In the genomic region with DNA sequence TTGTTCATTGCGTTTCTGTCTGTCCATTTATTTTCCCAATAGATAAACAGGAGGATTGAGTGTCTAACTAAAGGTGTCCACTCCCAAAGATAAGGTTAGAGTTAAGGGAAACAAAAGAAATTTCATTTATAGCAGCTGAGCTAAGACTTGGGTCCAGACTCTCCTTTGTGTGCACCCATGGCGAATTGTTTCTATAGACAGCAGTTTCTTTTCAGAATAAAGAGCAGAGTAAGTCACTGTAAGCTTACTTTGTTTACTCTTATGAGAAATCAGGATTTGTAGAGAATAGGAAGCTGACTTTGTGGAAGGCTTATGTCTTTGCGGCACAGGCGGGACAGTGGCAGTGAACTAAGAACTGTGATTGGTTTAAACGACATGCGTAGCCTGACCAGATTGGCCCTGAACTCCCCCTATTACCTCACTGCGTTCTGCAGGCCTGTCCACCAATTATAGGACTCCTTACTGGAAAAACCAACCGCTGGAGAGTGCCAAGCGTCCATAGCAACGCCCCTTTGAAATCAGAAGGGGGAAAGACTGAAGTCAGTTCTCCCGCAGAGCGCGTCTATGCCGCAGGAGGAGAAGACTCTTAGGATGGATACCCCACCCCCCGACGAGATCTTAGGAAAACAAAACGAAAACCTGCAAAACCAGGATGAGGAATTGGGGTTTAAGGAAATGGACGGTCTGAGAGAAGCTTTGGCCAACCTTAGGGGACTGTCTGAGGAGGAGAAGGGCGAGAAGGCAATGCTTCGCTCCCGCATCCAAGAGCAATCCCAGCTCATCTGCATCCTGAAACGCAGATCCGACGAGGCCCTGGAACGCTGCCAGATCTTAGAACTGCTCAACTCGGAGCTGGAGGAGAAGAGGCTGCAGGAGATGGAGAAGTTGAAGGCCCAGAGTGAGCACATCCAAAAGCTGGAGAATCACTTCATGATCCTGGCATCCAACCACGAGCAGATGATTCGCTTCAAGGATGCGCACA, we compare ENCODE assay signal across 8 mouse cellular contexts. TPM values are rescaled to one million over a fixed set of nuclear protein-coding genes. Genes with fewer than 3 reads are reported as not detected.
DNase-seq lines count a peak whose midpoint lies in the region; TF ChIP-seq lines count a peak whose summit lies in the region.

TSS of gene Ccdc89 (plus strand) at position 558 of the 982 bp plus-strand sequence.

- H3K27ac ChIP-seq in cortical plate, adult 2 months (ENCODE audit: insufficient read depth, low read length): no peak within 1 kb of the TSS

- H3K4me3 ChIP-seq in cortical plate, adult 2 months (ENCODE audit: insufficient read depth, low read length): peak within 1 kb of the TSS; percentile 36

- peak; percentile 88 for DNase-seq in adrenal gland, adult 2 months
- DNase-seq in gastrocnemius, postnatal 10 days: peak; percentile 71
- peak; percentile 70 for DNase-seq in hindlimb bud, embryonic 11.5 days (ENCODE audit: extremely low spot score, low read depth, low spot score)
- peak; percentile 71 to 74 for DNase-seq in left cerebral cortex, adult 18-20 months (ENCODE audit: low spot score in 2 of 2)
- peak; percentile 92 for DNase-seq in lung, postnatal 36 days
- peak; percentile 87 for DNase-seq in retina, embryonic 14.5 days (ENCODE audit: low spot score)
- no peak for DNase-seq in thymus, postnatal 4 days

- TF ChIP-seq CTCF in cortical plate, adult 2 months (IDR thresholded peaks at IDR 0.05; ENCODE audit: extremely low read depth, insufficient read depth, low read length): no peak

- H3K4me1 ChIP-seq in cortical plate, adult 2 months (ENCODE audit: control insufficient read depth, insufficient read depth, low read length): no peaks in the 10 kb centered on the region

- TF ChIP-seq POLR2A in cortical plate, adult 2 months (IDR thresholded peaks at IDR 0.05; ENCODE audit: extremely low read depth, insufficient read depth, low read length): peak; percentile 33; the same call in 1 of the 2 replicates

RNA-seq across cellular contexts. Expression of gene Ccdc89, which starts in this region (rescaled TPM):
- under 1 TPM; 0.14 to 0.76 TPM for total RNA-seq in adrenal gland, adult 2 months (2021)
- polyA plus RNA-seq in adrenal gland, adult 2 months (2012; rRNA removed): 0.06 TPM in 1 of 2 replicates, not detected in the other
- polyA plus RNA-seq in cortical plate, adult 2 months (2012; rRNA removed): 0.81 and 0.93 TPM in 2 replicates
- total RNA-seq in gastrocnemius, postnatal 10 days (2021): under 1 TPM in 1 of 2 experiments, not detected in 1; 0.11 TPM
- total RNA-seq in left cerebral cortex, adult 18-20 months (2021): 1 to 10 TPM in 1 of 2 experiments, under 1 TPM in 1; 0.91 to 1.1 TPM

Comparison
In these comparisons a context has a peak if more than half of its experiments do, and no peak if none do; other contexts are left out.
1. Peak in DNase-seq in adrenal gland, adult 2 months; RNA of the gene not detected or under 1 TPM.
2. Peak in DNase-seq in gastrocnemius, postnatal 10 days; RNA of the gene not detected or under 1 TPM.